9 mouse cellular contexts compared by ENCODE assay signal in genomic region chr19:10038910-10039309, GRCm38 (mm10). TPM values are rescaled to one million over a fixed set of nuclear protein-coding genes. Genes with fewer than 3 reads are reported as not detected.
DNase-seq lines count a peak whose midpoint lies in the region.
"Had no signal": no experiment of that assay in that cellular context is flagged by ENCODE, and none has a peak within 500 bp of the region (broad histone marks: within the 10 kb centered on the region; RNA-seq: fewer than 3 reads in every experiment).

No protein-coding gene starts in this region.

- DNase-seq in adrenal gland, postnatal 14 days, result peak; percentile 45
- DNase-seq in adrenal gland, adult 18-20 months (ENCODE audit: low spot score in 2 of 2), result no peak
- DNase-seq in ovary, postnatal 36 days (ENCODE audit: low spot score), result peak; percentile 56
- no peak for DNase-seq in ovary, adult 18-20 months (ENCODE audit: low spot score)
- peak; percentile 69 to 79 for DNase-seq in kidney, postnatal 25 days
- no peak for DNase-seq in urinary bladder, postnatal 14 days (ENCODE audit: low spot score)
- DNase-seq in layer of hippocampus, adult 8-10 months (ENCODE audit: low spot score in 2 of 2), result no peak
- no peak for DNase-seq in right cerebral cortex, postnatal 14 days
- DNase-seq: adrenal gland, adult 2 months had no signal

RNA-seq across cellular contexts. Expression of gene Fads3, which starts 2.5 kb away (rescaled TPM):
- 11.3 and 14.0 TPM in 2 replicates for total RNA-seq in adrenal gland, postnatal 14 days (2021)
- total RNA-seq in adrenal gland, adult 18-20 months (2021), result 10 to 100 TPM; 10.3 to 54.2 TPM
- 10 to 100 TPM; 23.6 to 33.3 (median 25.8) TPM for total RNA-seq in layer of hippocampus, adult 8-10 months (2022)

RNA-seq across cellular contexts. Expression of gene Rab3il1, which starts 37.4 kb away (rescaled TPM):
- 9.7 and 10.1 TPM in 2 replicates for total RNA-seq in adrenal gland, postnatal 14 days (2021)
- 1 to 10 TPM; 3.6 to 5.9 TPM for total RNA-seq in adrenal gland, adult 18-20 months (2021)
- total RNA-seq in layer of hippocampus, adult 8-10 months (2022), result 10 to 100 TPM in 3 of 4 experiments, 1 to 10 TPM in 1; 9.4 to 20.4 (median 14.0) TPM

RNA-seq across cellular contexts. Expression of gene Best1, which starts 37.5 kb away (rescaled TPM):
- 0.19 TPM in 1 of 2 replicates, not detected in the other for total RNA-seq in adrenal gland, postnatal 14 days (2021)
- under 1 TPM; 0.22 to 0.30 TPM for total RNA-seq in adrenal gland, adult 18-20 months (2021)
- total RNA-seq in layer of hippocampus, adult 8-10 months (2022), result 1 to 10 TPM in 2 of 4 experiments, under 1 TPM in 2; 0.76 to 2.1 (median 1.1) TPM

RNA-seq across cellular contexts. Expression of gene Fth1, which starts 58.5 kb away (rescaled TPM):
- 2,322 and 2,352 TPM in 2 replicates for total RNA-seq in adrenal gland, postnatal 14 days (2021)
- total RNA-seq in adrenal gland, adult 18-20 months (2021), result 1,000 to 10,000 TPM; 3,118 to 4,182 TPM
- 1,000 to 10,000 TPM; 3,051 to 4,196 (median 3,526) TPM for total RNA-seq in layer of hippocampus, adult 8-10 months (2022)

Comparison
In these comparisons a context has a peak if more than half of its experiments do, and no peak if none do; other contexts are left out.
1. DNase-seq: peak in adrenal gland, postnatal 14 days (single experiment), ovary, postnatal 36 days (single experiment) and kidney, postnatal 25 days (2 of 2); none in adrenal gland, adult 18-20 months (0 of 2), ovary, adult 18-20 months (single experiment), urinary bladder, postnatal 14 days (single experiment), layer of hippocampus, adult 8-10 months (0 of 2) and right cerebral cortex, postnatal 14 days (single experiment).